Mouse (Mus musculus): ENCODE data around the gene N4bp2.

DNA sequence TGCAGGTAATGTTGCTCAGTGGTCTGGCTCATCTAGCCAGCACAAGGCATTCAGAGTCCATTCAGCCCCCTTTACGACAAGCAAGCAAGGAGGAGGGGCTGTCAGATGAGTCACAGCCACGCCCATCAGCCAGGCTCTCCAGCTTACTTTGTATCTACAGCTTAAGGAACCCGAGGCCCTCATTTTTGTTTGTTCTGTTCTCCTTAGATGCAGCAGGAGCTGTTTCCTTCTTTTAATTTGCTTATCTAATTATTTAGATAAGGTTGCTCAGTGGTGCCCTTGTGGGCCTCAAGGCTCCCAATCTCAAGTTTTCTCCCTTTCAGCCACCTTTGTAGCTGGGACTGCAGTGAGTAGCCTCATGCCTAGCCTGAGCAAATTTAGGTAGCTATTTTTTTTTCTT, 45.0 kb upstream of the N4bp2 start:
- TF ChIP-seq CTCF (IDR thresholded peaks at IDR 0.05; ENCODE audit: low read depth) (no peak), EP300 (IDR thresholded peaks at IDR 0.05; ENCODE audit: low read depth) (no peak)
